Mouse (Mus musculus): ENCODE data around the gene Sim2.

The Sim2 gene

GRCm38 (mm10) chr16:94157819-94158218 lies 73.1 kb downstream of the Sim2 start:
- DNase-seq (ENCODE audit: extremely low read depth, low read depth, low spot score), result no peak

- DNase-seq (ENCODE audit: extremely low read depth, low read depth, low spot score), result no peak
Observed at GRCm38 (mm10) chr16:94162000-94162399, 77.3 kb downstream of the Sim2 start.

DNA sequence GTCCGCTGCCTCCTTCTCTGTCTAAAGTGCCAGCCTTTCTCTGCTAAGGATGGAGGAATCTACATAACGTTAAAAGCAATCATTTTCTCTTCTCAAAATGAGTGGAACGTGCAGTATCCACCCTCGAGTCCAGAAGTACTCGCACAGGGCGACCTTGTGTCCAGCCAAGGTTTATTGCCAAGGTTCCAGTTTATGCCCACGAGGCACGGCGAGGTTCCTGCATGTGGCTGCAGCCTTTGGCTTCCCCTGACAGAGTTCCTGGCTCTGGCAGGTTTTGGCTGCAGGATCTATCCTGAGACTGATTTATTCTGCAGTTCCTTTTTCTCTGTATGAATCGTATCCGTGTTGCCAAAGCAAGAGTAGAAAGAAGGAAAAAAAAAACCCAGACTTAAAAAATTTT lies 78.3 kb downstream of the Sim2 start:
- no peak for DNase-seq (ENCODE audit: extremely low read depth, low read depth, low spot score)

DNA sequence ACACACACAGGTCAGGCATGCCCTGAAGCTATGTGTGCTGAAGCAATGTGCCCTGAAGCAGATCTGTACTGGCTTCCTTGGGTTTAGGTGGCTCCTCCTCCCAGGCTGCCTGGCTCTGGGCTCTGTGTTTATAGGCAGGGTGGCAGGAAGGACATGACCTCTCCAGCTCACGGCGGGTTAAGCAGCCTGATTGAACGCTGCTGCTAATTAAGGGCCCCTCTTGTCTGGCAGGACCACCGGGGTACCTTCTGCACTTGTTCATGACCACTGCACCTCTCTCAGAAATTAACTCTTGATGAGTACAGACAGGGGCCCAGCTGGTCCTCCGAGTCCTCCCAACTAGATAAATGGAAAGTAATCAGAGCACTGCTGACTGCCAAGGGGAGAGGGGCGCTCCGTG lies 79.5 kb downstream of the Sim2 start:
- no peak for DNase-seq (ENCODE audit: extremely low read depth, low read depth, low spot score)

DNA sequence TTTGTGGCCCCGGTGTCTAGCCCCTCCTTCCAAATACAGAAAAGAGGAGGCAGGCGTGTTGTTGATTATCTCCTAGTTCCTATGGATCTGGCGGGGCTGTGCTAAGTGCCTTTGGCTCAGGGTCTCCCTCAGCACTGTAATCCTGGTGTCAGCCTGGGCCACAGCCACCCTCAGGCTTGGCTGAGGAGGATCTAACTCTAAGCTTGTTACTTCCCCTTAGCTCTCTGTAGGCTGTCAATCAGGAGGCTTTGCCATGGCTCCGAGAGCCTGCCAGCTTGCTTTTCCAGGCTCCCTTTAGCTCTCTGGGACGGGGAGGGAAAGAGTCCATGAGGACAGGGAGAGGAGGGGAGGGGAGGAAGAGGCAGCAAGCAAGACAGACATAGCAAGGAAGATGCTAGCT lies 80.2 kb downstream of the Sim2 start:
- DNase-seq (ENCODE audit: extremely low read depth, low read depth, low spot score), result no peak

- no peak for DNase-seq (ENCODE audit: extremely low read depth, low read depth, low spot score)
Observed at GRCm38 (mm10) chr16:94168655-94169545, 84.2 kb downstream of the Sim2 start.

DNA sequence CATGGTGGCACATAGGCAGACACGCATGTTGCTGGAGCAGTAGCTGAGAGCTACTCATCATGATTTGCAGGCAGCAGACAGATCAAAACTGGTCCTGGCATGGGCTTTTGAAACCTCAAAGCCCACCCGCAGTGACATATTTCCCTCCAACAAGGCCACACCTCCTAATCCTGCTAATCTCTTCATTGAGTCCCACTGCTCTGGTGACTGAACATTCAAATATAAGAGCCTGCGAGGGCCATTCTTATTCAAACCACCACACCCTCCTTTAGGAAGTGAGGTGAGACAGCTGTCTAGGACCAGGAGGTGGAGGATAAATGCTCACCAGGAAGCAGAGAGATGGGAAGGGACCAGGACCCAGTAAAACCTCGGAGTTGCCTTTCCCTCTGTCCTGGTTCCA lies 85.5 kb downstream of the Sim2 start:
- no peak for DNase-seq (ENCODE audit: extremely low read depth, low read depth, low spot score)

DNA sequence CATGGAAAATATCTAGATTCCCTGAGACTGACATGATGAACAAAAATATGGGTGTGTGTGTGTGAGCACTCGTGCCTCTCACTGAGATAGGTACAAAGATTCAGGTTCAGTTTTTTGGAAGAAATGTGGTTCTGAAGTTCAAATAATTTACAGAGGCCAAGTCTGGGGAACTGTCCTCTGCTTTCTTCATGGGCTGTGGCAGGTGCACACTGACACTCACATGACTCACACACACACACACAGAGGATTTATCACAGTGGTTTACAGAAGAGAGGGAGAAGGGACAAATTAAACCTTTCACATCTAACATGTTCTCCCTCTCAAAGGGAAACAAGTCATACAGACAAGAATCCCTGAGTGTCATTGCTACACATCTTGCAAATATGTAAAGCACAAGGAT lies 88.6 kb downstream of the Sim2 start:
- DNase-seq (ENCODE audit: extremely low read depth, low read depth, low spot score), result no peak

DNA sequence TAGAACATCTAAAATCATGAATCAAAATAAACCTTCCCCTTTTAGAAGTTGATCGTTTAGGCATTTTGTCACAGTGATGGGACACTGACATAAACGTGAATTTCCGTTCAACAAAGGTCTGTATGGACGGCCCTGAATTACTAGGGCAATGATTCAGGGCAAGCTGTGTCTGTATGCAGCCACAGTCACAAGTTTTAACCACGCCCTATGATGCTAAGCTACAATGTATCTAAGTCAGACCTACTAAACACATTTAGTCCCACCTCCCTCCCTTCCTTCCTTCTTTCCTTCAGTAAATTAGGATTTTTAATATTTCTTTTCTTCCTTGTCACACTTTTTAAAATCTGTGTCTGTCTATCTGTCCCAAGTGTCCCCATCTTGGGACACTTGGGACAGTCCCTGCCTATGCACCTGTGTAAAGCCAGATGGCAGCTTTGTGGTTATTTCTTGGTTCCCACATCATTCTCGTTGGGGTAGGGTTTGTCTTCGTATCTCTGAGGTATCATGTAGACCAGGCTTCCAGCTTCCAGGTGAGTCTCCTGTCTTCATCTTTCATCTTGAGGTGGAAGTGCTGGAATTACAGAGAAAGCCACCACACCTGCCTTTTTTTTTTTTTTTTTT lies 90.7 kb downstream of the Sim2 start:
- no peak for DNase-seq (ENCODE audit: extremely low read depth, low read depth, low spot score)
